Mouse (Mus musculus): ENCODE measurements around the gene Sfpq. TPM values are rescaled to one million over a fixed set of nuclear protein-coding genes. Genes with fewer than 3 reads are reported as not detected.

Sfpq gene
- total and polyA plus RNA-seq, 2 experiments from 2014 or later, result 37.1 to 106 TPM

DNA sequence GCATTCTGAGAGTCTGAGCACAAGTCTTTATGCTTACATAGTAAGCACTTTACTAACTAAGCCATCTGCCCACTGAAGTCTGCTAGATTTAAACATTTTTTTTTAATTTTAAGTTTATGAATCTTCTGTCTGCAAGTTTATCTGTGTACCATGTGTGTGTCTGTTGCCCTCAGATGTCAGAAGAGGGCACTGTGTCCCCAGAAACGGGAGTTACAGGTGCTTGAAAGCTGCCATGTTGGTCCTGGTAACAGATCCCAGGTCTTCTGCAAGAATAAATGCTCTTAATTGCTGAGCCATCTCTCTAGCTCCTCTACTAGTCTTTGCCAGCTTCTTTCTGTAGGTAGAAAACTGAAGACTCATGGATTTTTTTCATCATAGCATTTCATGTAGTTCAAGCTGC lies 53.8 kb downstream of the Sfpq start:
- ATAC-seq (ENCODE audit: insufficient read depth, low read depth) (no peak), DNase-seq (ENCODE audit: low spot score) (no peak)
- no peak overlapping the region for H3K4me3 ChIP-seq (ENCODE audit: low read depth, low read length)
- H3K4me2 ChIP-seq (ENCODE audit: low read depth, low read length), result no peak overlapping the region
- no peak overlapping the region for H3K27ac ChIP-seq (ENCODE audit: low read depth)
- no peak overlapping the region for H3K9ac ChIP-seq (replicated peaks; ENCODE audit: low read depth, low read length)
- H3K4me1 ChIP-seq (ENCODE audit: control insufficient read depth, insufficient read depth), result peaks cover 6% of the 10 kb centered on the region; the same call in 1 of the 2 replicates
- 50% methylated on average over 1 of the region's 1 CpGs for WGBS
- no peaks in the 10 kb centered on the region for H3K27me3 ChIP-seq (ENCODE audit: control insufficient read depth, insufficient read depth, low read length)
- H3K9me3 ChIP-seq (replicated peaks; ENCODE audit: control insufficient read depth, low read length), result no peaks in the 10 kb centered on the region
- no peaks in the 10 kb centered on the region for H3K36me3 ChIP-seq (replicated peaks; ENCODE audit: control insufficient read depth, insufficient read depth, low read length)
- TF ChIP-seq EP300 (IDR thresholded peaks at IDR 0.05; ENCODE audit: low read depth), result no peak
- no peak for TF ChIP-seq CTCF (IDR thresholded peaks at IDR 0.05; ENCODE audit: low read depth)

DNA sequence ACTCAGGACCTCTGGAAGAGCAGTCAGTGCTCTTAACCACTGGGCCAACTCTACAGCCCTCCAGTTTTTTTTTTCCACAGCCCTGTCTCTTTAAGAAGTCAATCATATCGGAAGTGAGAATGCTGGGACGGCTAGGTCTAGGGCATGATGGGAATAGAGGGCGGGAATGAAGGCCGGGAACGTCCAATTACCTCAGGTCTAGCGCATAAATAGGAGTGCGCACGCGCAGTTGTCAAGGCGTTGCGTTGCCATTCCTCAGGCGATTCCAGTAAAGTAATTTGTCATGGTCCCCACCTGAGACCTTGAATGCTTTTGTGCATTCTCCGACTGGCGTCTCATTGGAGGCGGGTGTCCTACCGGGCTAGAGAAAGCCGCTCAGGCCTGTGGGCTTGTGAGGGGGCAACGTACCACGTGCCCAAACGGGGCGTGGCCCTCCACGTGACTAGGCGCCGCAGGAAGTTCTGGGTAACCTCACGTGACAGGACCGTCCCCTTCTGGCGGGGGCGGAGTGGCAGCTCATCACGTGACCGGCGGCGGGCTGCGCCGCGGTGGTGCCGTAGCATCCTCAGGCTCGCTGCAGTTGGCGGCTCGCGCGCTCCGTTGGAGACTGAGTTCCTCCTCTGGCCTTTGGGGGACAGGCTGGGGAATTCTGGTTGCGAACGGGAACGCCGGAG lies 55.9 kb downstream of the Sfpq start, which contains the start of gene Zmym6:
Gene Zmym6 (plus strand): TSS at position 509 of the 674 bp plus-strand sequence.
- H3K4me3 ChIP-seq (ENCODE audit: low read depth, low read length), result peak within 1 kb of the TSS; percentile 60
- H3K9ac ChIP-seq (replicated peaks; ENCODE audit: low read depth, low read length), result peak within 1 kb of the TSS; percentile 45
- peaks cover 6% of the 10 kb centered on the region; the same call in 1 of the 2 replicates for H3K4me1 ChIP-seq (ENCODE audit: control insufficient read depth, insufficient read depth)
- WGBS, result under 1% methylated on average over 46 of the region's 46 CpGs
- H3K36me3 ChIP-seq (replicated peaks; ENCODE audit: control insufficient read depth, insufficient read depth, low read length), result no peaks in the 10 kb centered on the region
- H3K27me3 ChIP-seq (ENCODE audit: control insufficient read depth, insufficient read depth, low read length), result no peaks in the 10 kb centered on the region
- TF ChIP-seq CTCF (IDR thresholded peaks at IDR 0.05; ENCODE audit: low read depth) (no peak), EP300 (IDR thresholded peaks at IDR 0.05; ENCODE audit: low read depth) (peak; percentile 80)
- peak within 1 kb of the TSS; percentile 88 for H3K27ac ChIP-seq (ENCODE audit: low read depth)
- ATAC-seq (ENCODE audit: insufficient read depth, low read depth), result peak; percentile 98
- no peaks in the 10 kb centered on the region for H3K9me3 ChIP-seq (replicated peaks; ENCODE audit: control insufficient read depth, low read length)
- peak within 1 kb of the TSS; percentile 73 for H3K4me2 ChIP-seq (ENCODE audit: low read depth, low read length)
- peak; percentile 97 for DNase-seq (ENCODE audit: low spot score)

DNA sequence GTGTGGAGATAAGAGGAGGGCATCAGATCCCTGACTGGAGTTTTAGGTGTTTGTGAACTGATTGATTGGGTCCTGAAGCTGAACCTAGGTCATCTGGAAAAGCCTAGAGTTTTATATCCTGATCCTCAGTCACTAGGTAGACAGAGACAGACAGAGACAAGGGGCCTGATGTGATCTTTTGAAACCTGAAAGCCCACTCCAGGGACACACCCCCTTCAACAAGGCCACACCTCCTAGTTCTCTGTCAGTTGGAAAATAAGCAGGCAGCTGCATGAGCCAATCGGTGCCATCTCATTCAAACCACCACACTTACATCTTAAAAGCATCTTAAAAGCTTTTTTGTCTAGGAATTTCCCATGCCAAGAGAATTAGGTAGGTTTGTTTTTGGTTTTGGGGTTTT lies 59.7 kb downstream of the Sfpq start:
- no peak for TF ChIP-seq EP300 (IDR thresholded peaks at IDR 0.05; ENCODE audit: low read depth)
- H3K9me3 ChIP-seq (replicated peaks; ENCODE audit: control insufficient read depth, low read length), result no peaks in the 10 kb centered on the region
- H3K36me3 ChIP-seq (replicated peaks; ENCODE audit: control insufficient read depth, insufficient read depth, low read length), result no peaks in the 10 kb centered on the region
- no peak for DNase-seq (ENCODE audit: low spot score)
- WGBS, result 25% methylated on average over 1 of the region's 1 CpGs
- no peak overlapping the region for H3K4me3 ChIP-seq (ENCODE audit: low read depth, low read length)
- H3K27me3 ChIP-seq (ENCODE audit: control insufficient read depth, insufficient read depth, low read length), result no peaks in the 10 kb centered on the region
- H3K4me2 ChIP-seq (ENCODE audit: low read depth, low read length), result no peak overlapping the region
- H3K9ac ChIP-seq (replicated peaks; ENCODE audit: low read depth, low read length), result no peak overlapping the region
- no peak overlapping the region for H3K27ac ChIP-seq (ENCODE audit: low read depth)
- peaks cover 6% of the 10 kb centered on the region; the same call in 1 of the 2 replicates for H3K4me1 ChIP-seq (ENCODE audit: control insufficient read depth, insufficient read depth)
- no peak for ATAC-seq (ENCODE audit: insufficient read depth, low read depth)

DNA sequence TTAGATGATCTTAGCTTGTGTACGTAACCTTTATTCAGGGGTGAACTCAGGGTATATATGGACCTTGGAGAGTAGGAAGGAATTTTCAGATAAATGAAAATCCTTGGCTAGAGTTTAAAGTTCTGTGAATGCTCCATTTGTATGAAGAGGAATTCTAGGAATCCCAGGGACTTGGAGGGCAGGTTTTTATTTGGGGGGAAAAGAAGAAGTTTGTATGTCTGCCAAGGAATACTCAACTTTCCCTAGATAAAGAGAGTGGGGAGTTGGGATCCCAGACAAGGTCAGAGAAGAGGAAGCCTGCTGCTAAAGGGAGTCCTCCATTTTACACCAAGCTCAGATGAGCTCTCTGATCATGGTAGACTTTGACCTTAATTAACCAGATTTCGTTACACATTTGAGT lies 62.0 kb downstream of the Sfpq start:
- 0 out of 2 replicates have a peak, but pooled peaks cover 3% of the 10 kb centered on the region for H3K36me3 ChIP-seq (replicated peaks; ENCODE audit: control insufficient read depth, insufficient read depth, low read length)
- H3K4me3 ChIP-seq (ENCODE audit: low read depth, low read length), result no peak overlapping the region
- no peak overlapping the region for H3K4me2 ChIP-seq (ENCODE audit: low read depth, low read length)
- ATAC-seq (ENCODE audit: insufficient read depth, low read depth) (no peak), DNase-seq (ENCODE audit: low spot score) (no peak)
- no peaks in the 10 kb centered on the region for H3K27me3 ChIP-seq (ENCODE audit: control insufficient read depth, insufficient read depth, low read length)
- TF ChIP-seq EP300 (IDR thresholded peaks at IDR 0.05; ENCODE audit: low read depth), result no peak
- no peak for TF ChIP-seq CTCF (IDR thresholded peaks at IDR 0.05; ENCODE audit: low read depth)
- no peak overlapping the region for H3K27ac ChIP-seq (ENCODE audit: low read depth)
- H3K9me3 ChIP-seq (replicated peaks; ENCODE audit: control insufficient read depth, low read length), result no peaks in the 10 kb centered on the region
- 77% methylated on average over 2 of the region's 2 CpGs for WGBS
- peaks cover 1% of the 10 kb centered on the region; the same call in 1 of the 2 replicates for H3K4me1 ChIP-seq (ENCODE audit: control insufficient read depth, insufficient read depth)
- no peak overlapping the region for H3K9ac ChIP-seq (replicated peaks; ENCODE audit: low read depth, low read length)

DNA sequence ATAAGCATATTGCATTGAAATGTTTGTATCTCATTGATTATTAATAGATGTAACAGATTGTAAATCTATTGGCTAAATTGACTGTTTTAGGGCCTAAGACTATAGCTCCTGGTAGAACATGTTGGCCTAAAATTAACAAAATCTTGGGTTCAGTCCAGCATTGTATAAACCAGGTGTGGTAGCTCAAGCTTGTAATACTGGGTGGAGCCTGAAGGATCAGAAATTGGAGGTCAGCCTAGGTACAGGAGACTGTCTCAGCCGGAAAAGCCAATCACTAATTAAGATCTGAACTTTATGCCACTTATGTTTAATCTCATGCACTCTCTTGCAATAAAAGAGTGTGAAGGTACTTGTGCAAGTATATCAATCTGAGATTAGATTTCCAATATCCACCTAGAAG lies 64.6 kb downstream of the Sfpq start:
- no peaks in the 10 kb centered on the region for H3K4me1 ChIP-seq (ENCODE audit: control insufficient read depth, insufficient read depth)
- WGBS, result 81% methylated on average over 1 of the region's 1 CpGs
- peaks cover 18% of the 10 kb centered on the region for H3K36me3 ChIP-seq (replicated peaks; ENCODE audit: control insufficient read depth, insufficient read depth, low read length)
- no peak for DNase-seq (ENCODE audit: low spot score)
- no peak overlapping the region for H3K4me3 ChIP-seq (ENCODE audit: low read depth, low read length)
- no peak overlapping the region for H3K27ac ChIP-seq (ENCODE audit: low read depth)
- TF ChIP-seq EP300 (IDR thresholded peaks at IDR 0.05; ENCODE audit: low read depth), result no peak
- TF ChIP-seq CTCF (IDR thresholded peaks at IDR 0.05; ENCODE audit: low read depth), result no peak
- no peak overlapping the region for H3K4me2 ChIP-seq (ENCODE audit: low read depth, low read length)
- no peak overlapping the region for H3K9ac ChIP-seq (replicated peaks; ENCODE audit: low read depth, low read length)
- H3K27me3 ChIP-seq (ENCODE audit: control insufficient read depth, insufficient read depth, low read length), result no peaks in the 10 kb centered on the region
- no peaks in the 10 kb centered on the region for H3K9me3 ChIP-seq (replicated peaks; ENCODE audit: control insufficient read depth, low read length)
- ATAC-seq (ENCODE audit: insufficient read depth, low read depth), result no peak

Other genes starting within 250 kb of the Sfpq start
- gene Zmym4, start 53.2 kb upstream of the Sfpq start, total RNA-seq (2014; rRNA removed; ENCODE audit: low replicate concordance), result 8.4 and 40.9 TPM in 2 replicates
- 7.9 and 9.4 TPM in 2 replicates for gene Zmym4, start 53.2 kb upstream of the Sfpq start, polyA plus RNA-seq (2015; fragmentation: Nextera tagmentation; extraction: Ambion mirVana)
- 3.2 and 6.6 TPM in 2 replicates for gene Zmym1, start 39.8 kb downstream of the Sfpq start, total RNA-seq (2014; rRNA removed; ENCODE audit: low replicate concordance)
- gene Zmym1, start 39.8 kb downstream of the Sfpq start, polyA plus RNA-seq (2015; fragmentation: Nextera tagmentation; extraction: Ambion mirVana), result 6.4 and 9.3 TPM in 2 replicates
- 9.1 and 9.9 TPM in 2 replicates for gene Zmym6, start 56.1 kb downstream of the Sfpq start, total RNA-seq (2014; rRNA removed; ENCODE audit: low replicate concordance)
- gene Zmym6, start 56.1 kb downstream of the Sfpq start, polyA plus RNA-seq (2015; fragmentation: Nextera tagmentation; extraction: Ambion mirVana), result 7.0 and 7.8 TPM in 2 replicates
- 1.8 and 8.2 TPM in 2 replicates for gene Tmem35b, start 102.4 kb downstream of the Sfpq start, total RNA-seq (2014; rRNA removed; ENCODE audit: low replicate concordance)
- 9.1 and 10.2 TPM in 2 replicates for gene Tmem35b, start 102.4 kb downstream of the Sfpq start, polyA plus RNA-seq (2015; fragmentation: Nextera tagmentation; extraction: Ambion mirVana)
- 0.15 and 0.57 TPM in 2 replicates for gene Dlgap3, start 147.9 kb downstream of the Sfpq start, total RNA-seq (2014; rRNA removed; ENCODE audit: low replicate concordance)
- gene Dlgap3, start 147.9 kb downstream of the Sfpq start, polyA plus RNA-seq (2015; fragmentation: Nextera tagmentation; extraction: Ambion mirVana), result 0.12 and 0.15 TPM in 2 replicates
- gene Smim12, start 222.5 kb downstream of the Sfpq start, total RNA-seq (2014; rRNA removed; ENCODE audit: low replicate concordance), result 58.4 and 58.6 TPM in 2 replicates
- 69.0 and 74.7 TPM in 2 replicates for gene Smim12, start 222.5 kb downstream of the Sfpq start, polyA plus RNA-seq (2015; fragmentation: Nextera tagmentation; extraction: Ambion mirVana)

Measured in heart, postnatal 0 days (tissue).